Mouse (Mus musculus): ENCODE data around the gene Olfr1413. TPM values are rescaled to one million over a fixed set of nuclear protein-coding genes. Genes with fewer than 3 reads are reported as not detected.

Gene Olfr1413
- polyA plus RNA-seq, 1 experiment from 2014 or later = not detected

DNA sequence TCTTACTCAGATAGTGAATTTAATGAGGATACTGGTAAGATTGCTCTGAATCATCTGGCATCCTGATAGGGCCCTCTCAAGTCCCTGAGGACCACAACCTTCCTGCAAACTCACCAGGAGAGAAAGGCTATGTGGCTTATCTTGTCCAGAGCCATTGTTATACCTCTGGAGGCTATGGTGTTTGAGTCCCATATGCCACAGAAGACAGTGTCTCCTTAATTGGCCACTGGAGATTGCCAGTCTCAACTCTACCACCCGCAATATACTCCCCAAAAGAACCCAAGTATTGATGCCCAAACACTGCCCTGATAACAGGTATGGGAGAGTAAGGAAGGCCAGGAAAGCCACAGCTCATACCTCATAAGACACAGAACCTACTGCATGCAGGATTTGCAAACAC, 34.4 kb downstream of the Olfr1413 start, which contains the start of gene Olfr1410:
Gene Olfr1410, plus strand, starts transcription at position 301 of the 400 bp plus-strand sequence.
- Histone ChIP-seq H3K4me2 (replicated peaks; ENCODE audit: low read depth, low read length) (no peak within 1 kb of the TSS), H3K4me1 (ENCODE audit: control insufficient read depth, insufficient read depth, low read length) (no peaks in the 10 kb centered on the region), H3K27me3 (ENCODE audit: control insufficient read depth, insufficient read depth, low read length) (no peaks in the 10 kb centered on the region), H3K27ac (ENCODE audit: low read depth, low read length) (no peak within 1 kb of the TSS), H3K4me3 (ENCODE audit: low read length) (no peak within 1 kb of the TSS), H3K9me3 (ENCODE audit: control insufficient read depth, low read length) (no peaks in the 10 kb centered on the region), H3K36me3 (ENCODE audit: control insufficient read depth, insufficient read depth, low read length) (no peaks in the 10 kb centered on the region), H3K9ac (ENCODE audit: low read depth, low read length) (no peak within 1 kb of the TSS)
- no peak for ATAC-seq (ENCODE audit: low FRiP score, low TSS enrichment)
- WGBS = 95% methylated on average over 1 of the region's 1 CpGs

DNA sequence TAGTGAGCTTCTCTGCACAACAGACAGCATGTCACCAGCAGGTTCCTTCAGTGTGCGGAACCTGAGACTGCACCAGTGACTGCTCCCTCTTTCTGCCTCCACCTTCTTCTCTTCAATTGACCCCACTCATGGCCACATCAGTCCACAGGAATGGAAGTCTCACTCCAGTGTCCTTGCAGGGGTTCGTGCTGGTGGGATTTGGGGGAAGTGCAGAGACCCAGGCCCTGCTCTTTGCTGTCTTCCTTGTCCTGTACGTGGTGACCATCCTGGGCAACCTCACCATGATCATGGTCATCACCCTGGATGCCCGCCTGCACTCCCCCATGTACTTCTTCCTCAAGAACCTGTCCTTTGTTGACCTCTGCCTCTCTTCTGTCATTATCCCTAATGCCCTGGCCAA, 36.6 kb downstream of the Olfr1413 start:
- Histone ChIP-seq H3K4me3 (ENCODE audit: low read length) (no peak overlapping the region), H3K4me1 (ENCODE audit: control insufficient read depth, insufficient read depth, low read length) (no peaks in the 10 kb centered on the region), H3K36me3 (ENCODE audit: control insufficient read depth, insufficient read depth, low read length) (no peaks in the 10 kb centered on the region), H3K27ac (ENCODE audit: low read depth, low read length) (no peak overlapping the region), H3K9ac (ENCODE audit: low read depth, low read length) (no peak overlapping the region), H3K27me3 (ENCODE audit: control insufficient read depth, insufficient read depth, low read length) (no peaks in the 10 kb centered on the region), H3K9me3 (ENCODE audit: control insufficient read depth, low read length) (no peaks in the 10 kb centered on the region), H3K4me2 (replicated peaks; ENCODE audit: low read depth, low read length) (no peak overlapping the region)
- no peak for ATAC-seq (ENCODE audit: low FRiP score, low TSS enrichment)
- WGBS = 81% methylated on average over 4 of the region's 4 CpGs

DNA sequence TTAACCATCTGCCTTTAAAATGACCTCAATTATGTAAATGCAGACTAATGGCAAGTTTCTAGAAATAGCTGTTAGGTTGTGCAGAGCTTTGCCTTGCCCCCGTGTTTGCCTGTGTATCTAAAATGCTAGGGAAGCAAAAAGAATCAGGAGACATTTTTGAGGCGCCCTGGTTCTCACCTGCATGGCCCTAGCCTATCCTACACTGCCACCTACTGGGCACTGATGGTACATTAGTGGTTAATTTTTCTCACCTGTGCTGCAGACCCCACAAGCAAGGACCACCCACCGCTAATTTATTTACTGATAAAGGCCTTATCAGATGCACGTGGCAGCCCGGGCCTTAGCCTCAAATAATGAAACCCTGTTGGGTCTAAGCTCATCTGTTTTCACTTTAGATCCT, 39.9 kb downstream of the Olfr1413 start:
- H3K27ac ChIP-seq (ENCODE audit: low read depth, low read length) = no peak overlapping the region
- no peaks in the 10 kb centered on the region for H3K36me3 ChIP-seq (ENCODE audit: control insufficient read depth, insufficient read depth, low read length)
- no peaks in the 10 kb centered on the region; the same call in 1 of the 2 replicates for H3K27me3 ChIP-seq (ENCODE audit: control insufficient read depth, insufficient read depth, low read length)
- no peak for ATAC-seq (ENCODE audit: low FRiP score, low TSS enrichment)
- no peak overlapping the region for H3K9ac ChIP-seq (ENCODE audit: low read depth, low read length)
- H3K9me3 ChIP-seq (ENCODE audit: control insufficient read depth, low read length) = no peaks in the 10 kb centered on the region
- H3K4me2 ChIP-seq (replicated peaks; ENCODE audit: low read depth, low read length) = no peak overlapping the region
- no peaks in the 10 kb centered on the region for H3K4me1 ChIP-seq (ENCODE audit: control insufficient read depth, insufficient read depth, low read length)
- no peak overlapping the region for H3K4me3 ChIP-seq (ENCODE audit: low read length)
- 7% methylated on average over 5 of the region's 5 CpGs for WGBS

DNA sequence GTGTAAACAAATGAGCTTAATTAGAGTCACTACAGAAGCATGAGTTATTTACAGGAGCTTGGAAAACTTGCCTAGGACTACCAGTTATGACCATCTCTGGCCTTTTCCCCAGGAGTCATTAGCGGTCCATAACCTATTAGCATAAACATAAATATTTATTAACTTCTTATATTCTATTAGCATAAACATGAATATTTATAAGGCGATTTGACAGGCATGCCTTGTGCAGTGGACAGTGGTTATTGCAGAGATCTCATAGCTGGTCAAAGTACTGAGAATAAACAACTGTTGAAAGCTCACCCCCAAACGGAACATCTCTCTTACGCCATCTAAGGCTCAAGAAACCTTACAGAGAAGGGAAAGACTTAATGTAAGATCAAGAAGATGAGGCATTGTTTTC, 42.1 kb downstream of the Olfr1413 start:
- H3K4me1 ChIP-seq (ENCODE audit: control insufficient read depth, insufficient read depth, low read length) = no peaks in the 10 kb centered on the region
- H3K4me3 ChIP-seq (ENCODE audit: low read length) = no peak overlapping the region
- no peak overlapping the region for H3K4me2 ChIP-seq (replicated peaks; ENCODE audit: low read depth, low read length)
- WGBS = 54% methylated on average over 4 of the region's 4 CpGs
- no peaks in the 10 kb centered on the region; the same call in 1 of the 2 replicates for H3K27me3 ChIP-seq (ENCODE audit: control insufficient read depth, insufficient read depth, low read length)
- no peaks in the 10 kb centered on the region for H3K9me3 ChIP-seq (ENCODE audit: control insufficient read depth, low read length)
- H3K36me3 ChIP-seq (ENCODE audit: control insufficient read depth, insufficient read depth, low read length) = no peaks in the 10 kb centered on the region
- ATAC-seq (ENCODE audit: low FRiP score, low TSS enrichment) = no peak
- no peak overlapping the region for H3K9ac ChIP-seq (ENCODE audit: low read depth, low read length)
- H3K27ac ChIP-seq (ENCODE audit: low read depth, low read length) = no peak overlapping the region

DNA sequence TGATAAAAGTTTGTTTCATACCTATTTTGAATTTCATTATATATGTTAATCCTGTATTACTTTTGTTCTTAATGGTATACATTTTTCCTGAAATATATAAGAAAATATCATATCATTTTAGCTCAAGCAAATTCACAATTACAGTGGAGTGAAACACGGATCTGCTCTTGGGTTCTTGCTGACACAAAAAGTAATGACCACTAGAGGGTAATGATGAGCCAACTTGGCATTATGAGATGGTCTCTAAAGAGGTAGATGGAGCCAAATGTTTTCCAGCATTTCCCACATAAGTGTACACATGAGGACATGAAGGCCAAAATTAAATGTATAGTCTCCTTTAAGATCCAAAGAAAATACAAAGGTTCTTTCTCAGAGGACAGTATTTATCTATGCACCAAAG, 43.4 kb downstream of the Olfr1413 start:
- no peak overlapping the region for H3K4me3 ChIP-seq (ENCODE audit: low read length)
- no peaks in the 10 kb centered on the region for H3K9me3 ChIP-seq (ENCODE audit: control insufficient read depth, low read length)
- 12% methylated on average over 1 of the region's 1 CpGs for WGBS
- no peaks in the 10 kb centered on the region; the same call in 1 of the 2 replicates for H3K27me3 ChIP-seq (ENCODE audit: control insufficient read depth, insufficient read depth, low read length)
- no peaks in the 10 kb centered on the region for H3K4me1 ChIP-seq (ENCODE audit: control insufficient read depth, insufficient read depth, low read length)
- no peak overlapping the region for H3K9ac ChIP-seq (ENCODE audit: low read depth, low read length)
- H3K27ac ChIP-seq (ENCODE audit: low read depth, low read length) = no peak overlapping the region
- H3K4me2 ChIP-seq (replicated peaks; ENCODE audit: low read depth, low read length) = no peak overlapping the region
- no peaks in the 10 kb centered on the region for H3K36me3 ChIP-seq (ENCODE audit: control insufficient read depth, insufficient read depth, low read length)
- no peak for ATAC-seq (ENCODE audit: low FRiP score, low TSS enrichment)

DNA sequence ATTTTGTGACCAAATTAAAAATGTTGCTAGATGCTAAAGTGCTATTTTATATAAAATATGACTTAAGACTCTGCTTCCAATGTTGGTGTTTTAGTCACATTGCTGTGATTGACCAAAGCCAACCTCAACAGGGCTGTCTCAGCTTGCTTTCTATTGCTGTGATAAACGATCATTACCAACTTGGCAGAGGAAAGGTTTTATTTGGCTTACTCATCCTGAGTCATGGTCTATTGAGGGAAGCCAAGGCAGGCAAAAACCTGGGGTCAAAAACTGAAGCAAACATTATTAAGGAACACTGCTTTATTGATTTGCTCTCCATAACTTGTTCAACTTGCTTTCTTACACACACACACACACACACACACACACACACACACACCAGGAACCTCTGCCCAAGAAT, 44.9 kb downstream of the Olfr1413 start:
- H3K4me3 ChIP-seq (ENCODE audit: low read length) = no peak overlapping the region
- H3K9ac ChIP-seq (ENCODE audit: low read depth, low read length) = no peak overlapping the region
- H3K27ac ChIP-seq (ENCODE audit: low read depth, low read length) = no peak overlapping the region
- no peaks in the 10 kb centered on the region for H3K4me1 ChIP-seq (ENCODE audit: control insufficient read depth, insufficient read depth, low read length)
- 87% methylated on average over 1 of the region's 1 CpGs for WGBS
- no peak overlapping the region for H3K4me2 ChIP-seq (replicated peaks; ENCODE audit: low read depth, low read length)
- no peaks in the 10 kb centered on the region; the same call in 1 of the 2 replicates for H3K27me3 ChIP-seq (ENCODE audit: control insufficient read depth, insufficient read depth, low read length)
- no peaks in the 10 kb centered on the region for H3K36me3 ChIP-seq (ENCODE audit: control insufficient read depth, insufficient read depth, low read length)
- no peak for ATAC-seq (ENCODE audit: low FRiP score, low TSS enrichment)
- no peaks in the 10 kb centered on the region for H3K9me3 ChIP-seq (ENCODE audit: control insufficient read depth, low read length)

DNA sequence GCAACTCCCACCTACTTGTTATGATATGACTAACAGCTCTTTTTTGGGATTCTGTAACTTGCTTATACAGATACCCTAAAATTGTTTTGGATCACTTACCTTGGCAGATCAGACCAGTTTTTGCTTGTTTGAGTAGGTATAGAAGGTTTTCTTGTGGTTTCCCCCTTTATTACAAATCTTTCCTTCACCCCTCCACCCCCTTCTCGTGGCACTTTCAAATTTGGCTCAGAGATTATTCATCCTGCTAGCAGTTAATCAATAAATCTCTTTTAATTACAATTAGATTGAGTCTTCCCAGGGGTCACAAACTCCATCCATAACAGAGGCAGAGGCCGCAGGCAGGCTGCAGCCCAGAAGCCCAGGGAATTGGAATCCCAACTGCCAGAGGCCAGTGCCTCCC, 46.4 kb downstream of the Olfr1413 start, which contains the start of gene Olfr12:
Gene Olfr12, plus strand, starts transcription at position 301 of the 400 bp plus-strand sequence.
- no peaks in the 10 kb centered on the region for H3K9me3 ChIP-seq (ENCODE audit: control insufficient read depth, low read length)
- no peak for ATAC-seq (ENCODE audit: low FRiP score, low TSS enrichment)
- H3K4me3 ChIP-seq (ENCODE audit: low read length) = no peak within 1 kb of the TSS
- H3K4me1 ChIP-seq (ENCODE audit: control insufficient read depth, insufficient read depth, low read length) = no peaks in the 10 kb centered on the region
- 60% methylated on average over 2 of the region's 2 CpGs for WGBS
- H3K27me3 ChIP-seq (ENCODE audit: control insufficient read depth, insufficient read depth, low read length) = no peaks in the 10 kb centered on the region; the same call in 1 of the 2 replicates
- H3K27ac ChIP-seq (ENCODE audit: low read depth, low read length) = no peak within 1 kb of the TSS
- no peaks in the 10 kb centered on the region for H3K36me3 ChIP-seq (ENCODE audit: control insufficient read depth, insufficient read depth, low read length)
- no peak within 1 kb of the TSS for H3K4me2 ChIP-seq (replicated peaks; ENCODE audit: low read depth, low read length)
- H3K9ac ChIP-seq (ENCODE audit: low read depth, low read length) = no peak within 1 kb of the TSS

DNA sequence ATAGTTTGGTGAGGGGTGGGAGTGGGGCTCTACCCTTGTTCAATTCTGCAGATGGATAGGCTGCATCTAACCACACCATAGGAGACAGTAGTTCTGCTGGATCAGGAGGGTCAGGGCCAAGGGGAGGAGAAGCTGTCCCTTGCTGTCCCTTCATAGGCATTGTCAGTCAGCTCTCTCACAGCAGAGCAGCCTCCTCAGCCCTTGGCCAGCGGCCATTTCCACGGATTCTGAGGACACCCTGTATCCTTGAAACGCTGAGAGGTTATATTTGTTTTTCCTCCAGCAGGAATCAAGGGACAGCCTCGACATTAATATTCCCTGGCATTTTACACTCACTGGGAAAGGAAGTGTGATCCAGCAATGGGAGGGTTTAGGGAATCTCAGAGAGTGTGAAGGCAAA, 47.2 kb downstream of the Olfr1413 start:
- 57% methylated on average over 4 of the region's 4 CpGs for WGBS
- Histone ChIP-seq H3K9me3 (ENCODE audit: control insufficient read depth, low read length) (no peaks in the 10 kb centered on the region), H3K27ac (ENCODE audit: low read depth, low read length) (no peak overlapping the region), H3K4me2 (replicated peaks; ENCODE audit: low read depth, low read length) (no peak overlapping the region), H3K4me1 (ENCODE audit: control insufficient read depth, insufficient read depth, low read length) (no peaks in the 10 kb centered on the region), H3K27me3 (ENCODE audit: control insufficient read depth, insufficient read depth, low read length) (no peaks in the 10 kb centered on the region; the same call in 1 of the 2 replicates), H3K4me3 (ENCODE audit: low read length) (no peak overlapping the region), H3K9ac (ENCODE audit: low read depth, low read length) (no peak overlapping the region), H3K36me3 (ENCODE audit: control insufficient read depth, insufficient read depth, low read length) (no peaks in the 10 kb centered on the region)
- ATAC-seq (ENCODE audit: low FRiP score, low TSS enrichment) = no peak

Measured in kidney, embryonic 14.5 days (tissue).